ENCODE assay signal across 16 mouse cellular contexts in genomic region chr2:134856691-134857090, GRCm38 (mm10).
A peak's percentile ranks its signal among the peaks of the same experiment; 100 is the strongest.
DNase-seq lines count a peak whose midpoint lies in the region; ATAC-seq and TF ChIP-seq lines count a peak whose summit lies in the region.
"Had no signal": no experiment of that assay in that cellular context is flagged by ENCODE, and none has a peak within 500 bp of the region (broad histone marks: within the 10 kb centered on the region; RNA-seq: fewer than 3 reads in every experiment).

No protein-coding gene starts in this region.

- ATAC-seq in midbrain, embryonic 14.5 days (ENCODE audit: low FRiP score, low TSS enrichment), result no peak
- ATAC-seq in midbrain, postnatal 0 days (ENCODE audit: low FRiP score), result no peak
- ATAC-seq in forebrain, embryonic 16.5 days, result no peak
- ATAC-seq: midbrain, embryonic 15.5 days had no signal

- no peak overlapping the region for H3K9ac ChIP-seq in midbrain, embryonic 14.5 days (replicated peaks; ENCODE audit: low read length)
- H3K9ac ChIP-seq in midbrain, postnatal 0 days (replicated peaks; ENCODE audit: low read length, poor library complexity, severe bottlenecking), result no peak overlapping the region
- no peak overlapping the region for H3K9ac ChIP-seq in forebrain, embryonic 16.5 days (replicated peaks; ENCODE audit: low read depth, low read length)
- H3K9ac ChIP-seq: forebrain, embryonic 12.5 days; liver, embryonic 15.5 days; midbrain, embryonic 15.5 days had no signal

- H3K9me3 ChIP-seq in midbrain, embryonic 14.5 days (ENCODE audit: control insufficient read depth, low read length), result no peaks in the 10 kb centered on the region
- H3K9me3 ChIP-seq in midbrain, postnatal 0 days (ENCODE audit: low read length), result no peaks in the 10 kb centered on the region
- H3K9me3 ChIP-seq in forebrain, embryonic 16.5 days (ENCODE audit: control insufficient read depth, low read length), result no peaks in the 10 kb centered on the region
- H3K9me3 ChIP-seq: forebrain, embryonic 12.5 days; liver, embryonic 15.5 days; midbrain, embryonic 15.5 days had no signal

- no peak overlapping the region for H3K4me3 ChIP-seq in midbrain, embryonic 14.5 days (replicated peaks; ENCODE audit: low read depth, low read length)
- no peak overlapping the region for H3K4me3 ChIP-seq in midbrain, postnatal 0 days (ENCODE audit: low read depth, low read length)
- no peak overlapping the region for H3K4me3 ChIP-seq in forebrain, embryonic 16.5 days (replicated peaks; ENCODE audit: low read length)
- H3K4me3 ChIP-seq: forebrain, embryonic 12.5 days; liver, embryonic 15.5 days; midbrain, embryonic 15.5 days had no signal

- no peaks in the 10 kb centered on the region for H3K27me3 ChIP-seq in midbrain, embryonic 14.5 days (ENCODE audit: control insufficient read depth, insufficient read depth, low read length)
- H3K27me3 ChIP-seq in midbrain, postnatal 0 days (ENCODE audit: insufficient read depth, low read length), result no peaks in the 10 kb centered on the region
- no peaks in the 10 kb centered on the region for H3K27me3 ChIP-seq in forebrain, embryonic 16.5 days (replicated peaks; ENCODE audit: control insufficient read depth, insufficient read depth, low read length)
- H3K27me3 ChIP-seq: forebrain, embryonic 12.5 days; liver, embryonic 15.5 days; midbrain, embryonic 15.5 days had no signal

- WGBS in midbrain, embryonic 14.5 days, result 10% methylated on average over 2 of the region's 2 CpGs
- 22% methylated on average over 2 of the region's 2 CpGs for WGBS in midbrain, postnatal 0 days
- WGBS in forebrain, embryonic 16.5 days, result 30% methylated on average over 2 of the region's 2 CpGs

- DNase-seq in adrenal gland, postnatal 14 days, result peak; percentile 22
- DNase-seq in adrenal gland, adult 8-10 months, result no peak
- DNase-seq in kidney, adult 9 months, result peak; percentile 49
- DNase-seq in kidney, adult 8-10 months, result no peak
- peak; percentile 14 for DNase-seq in midbrain, embryonic 14.5 days
- DNase-seq in midbrain, postnatal 0 days (ENCODE audit: low spot score), result no peak
- DNase-seq in kidney, postnatal 36 days, result peak; percentile 47 to 59
- DNase-seq: cerebellum, postnatal 25 days; left cerebral cortex, postnatal 4 days; lung, postnatal 4 days; right cerebral cortex, adult 18-20 months; thymus, adult 2 months had no signal

- no peaks in the 10 kb centered on the region for H3K36me3 ChIP-seq in midbrain, embryonic 14.5 days (ENCODE audit: control insufficient read depth, insufficient read depth, low read length)
- no peaks in the 10 kb centered on the region for H3K36me3 ChIP-seq in midbrain, postnatal 0 days (ENCODE audit: insufficient read depth, low read length)
- no peaks in the 10 kb centered on the region for H3K36me3 ChIP-seq in forebrain, embryonic 16.5 days (ENCODE audit: control insufficient read depth, insufficient read depth)
- H3K36me3 ChIP-seq: forebrain, embryonic 12.5 days; liver, embryonic 15.5 days; midbrain, embryonic 15.5 days had no signal

- H3K4me1 ChIP-seq in midbrain, embryonic 14.5 days (ENCODE audit: control insufficient read depth, insufficient read depth, low read length), result peaks cover 8% of the 10 kb centered on the region; the same call in 1 of the 2 replicates
- H3K4me1 ChIP-seq in midbrain, postnatal 0 days (ENCODE audit: insufficient read depth, low read length), result no peaks in the 10 kb centered on the region
- H3K4me1 ChIP-seq in forebrain, embryonic 16.5 days (replicated peaks; ENCODE audit: control insufficient read depth, insufficient read depth, low read length), result no peaks in the 10 kb centered on the region; the same call in 1 of the 2 replicates
- H3K4me1 ChIP-seq: forebrain, embryonic 12.5 days had no signal

- no peak overlapping the region for H3K4me2 ChIP-seq in midbrain, embryonic 14.5 days (ENCODE audit: low read length)
- H3K4me2 ChIP-seq in midbrain, postnatal 0 days (ENCODE audit: low read depth, low read length, poor library complexity, severe bottlenecking), result no peak overlapping the region
- H3K4me2 ChIP-seq in forebrain, embryonic 16.5 days (ENCODE audit: low read length), result no peak overlapping the region
- H3K4me2 ChIP-seq: forebrain, embryonic 12.5 days; liver, embryonic 15.5 days; midbrain, embryonic 15.5 days had no signal

- no peak for TF ChIP-seq CTCF in midbrain, postnatal 0 days (IDR thresholded peaks at IDR 0.05)

- H3K27ac ChIP-seq in midbrain, embryonic 14.5 days (replicated peaks; ENCODE audit: low read depth, low read length), result no peak overlapping the region
- H3K27ac ChIP-seq in midbrain, postnatal 0 days (ENCODE audit: low read depth, low read length), result no peak overlapping the region
- no peak overlapping the region for H3K27ac ChIP-seq in forebrain, embryonic 16.5 days (ENCODE audit: low read length)
- H3K27ac ChIP-seq: forebrain, embryonic 12.5 days; liver, embryonic 15.5 days; midbrain, embryonic 15.5 days had no signal

Comparison
In these comparisons a context has a peak if more than half of its experiments do, and no peak if none do; other contexts are left out.
1. DNase-seq: peak in adrenal gland, postnatal 14 days (single experiment), kidney, adult 9 months (single experiment), midbrain, embryonic 14.5 days (single experiment) and kidney, postnatal 36 days (2 of 2); none in adrenal gland, adult 8-10 months (single experiment), kidney, adult 8-10 months (0 of 2) and midbrain, postnatal 0 days (single experiment).